Mouse (Mus musculus) left cerebral cortex, postnatal 14 days (tissue): ENCODE data around the gene Foxa1. TPM values are rescaled to one million over a fixed set of nuclear protein-coding genes. Genes with fewer than 3 reads are reported as not detected.

Source experiments
- DNase-seq, 2 experiments: peaks; one replicate each; pipeline ENCODE4 v3.0.0; 2021 to 2022; ENCODE audit warnings: low spot score in 2 of 2, mixed read lengths in 1 of 2
- intact Hi-C: fragments of 180-260 bp; cut with DNase I; formaldehyde crosslinking; loops from one replicate; pipeline ENCODE4 v1.15.1; 2025
- long read RNA-seq, 2 experiments: library from polyadenylated mRNA; stranded (forward); transcript quantifications; one replicate each; pipeline ENCODE4 v2.0.0; 2021
- total RNA-seq, 2 experiments: library from RNA; stranded (reverse); gene quantifications; 2 replicates each; pipeline ENCODE4 v1.2.3; 2021

Foxa1 gene
- total RNA-seq = not detected
- long read RNA-seq, experiment 1 = 0 reads
- long read RNA-seq, experiment 2 = 0 reads

DNA sequence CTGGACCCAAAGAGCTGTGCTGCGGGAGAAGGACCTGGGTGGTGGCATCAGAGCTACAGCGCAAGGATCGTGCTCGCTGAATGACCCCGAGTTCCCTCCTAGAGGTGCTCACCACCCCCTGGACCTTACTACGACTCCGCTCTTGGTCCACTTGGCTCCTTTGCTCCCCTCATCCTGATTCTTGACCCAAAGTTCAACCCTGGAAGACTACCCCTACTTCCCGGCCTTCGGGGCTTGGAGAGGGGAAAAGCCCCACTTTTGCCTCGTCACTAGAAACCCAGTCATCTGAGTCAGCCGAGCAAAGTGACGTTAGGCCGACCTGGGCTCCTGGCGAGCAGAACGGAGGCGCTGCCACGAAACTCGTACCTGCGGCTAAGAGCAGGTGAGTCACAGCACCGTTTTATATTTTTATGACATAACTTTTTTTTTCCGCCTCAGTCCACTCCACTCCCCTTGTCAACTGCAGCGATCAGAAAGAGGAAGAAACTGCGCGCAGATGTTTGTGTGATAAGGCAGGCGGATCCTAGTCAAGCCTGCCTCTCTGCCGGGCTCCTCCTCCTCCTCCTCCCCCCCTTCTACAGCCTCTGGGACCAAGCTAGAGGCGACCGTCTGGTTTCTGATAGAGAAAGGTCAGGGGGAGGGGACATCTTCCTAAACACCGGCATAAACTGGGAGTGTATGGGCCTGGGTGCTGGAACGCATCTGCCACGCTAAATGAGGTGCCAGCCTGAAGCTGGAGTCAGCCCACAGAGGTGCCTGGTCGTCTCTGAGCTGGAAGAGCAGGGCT is at the start of gene Foxa1:
Gene Foxa1 (minus strand): TSS at position 502 of the 787 bp plus-strand sequence.
- no peak for DNase-seq
- intact Hi-C loops = loop anchor here (10.0 kb wide), 1 partner anchor 1092 kb away; no protein-coding TSS in a partner anchor

GRCm38 (mm10) chr12:57575931-57576628 is 29.4 kb upstream of the Foxa1 start:
- intact Hi-C loops = no loop called here
- peak; percentile 16 to 26 for DNase-seq

GRCm38 (mm10) chr12:57572415-57572814 is 25.7 kb upstream of the Foxa1 start:
- DNase-seq = no peak
- intact Hi-C loops = no loop called here

GRCm38 (mm10) chr12:57571773-57572172 is 25.1 kb upstream of the Foxa1 start:
- intact Hi-C loops = no loop called here
- no peak for DNase-seq

DNA sequence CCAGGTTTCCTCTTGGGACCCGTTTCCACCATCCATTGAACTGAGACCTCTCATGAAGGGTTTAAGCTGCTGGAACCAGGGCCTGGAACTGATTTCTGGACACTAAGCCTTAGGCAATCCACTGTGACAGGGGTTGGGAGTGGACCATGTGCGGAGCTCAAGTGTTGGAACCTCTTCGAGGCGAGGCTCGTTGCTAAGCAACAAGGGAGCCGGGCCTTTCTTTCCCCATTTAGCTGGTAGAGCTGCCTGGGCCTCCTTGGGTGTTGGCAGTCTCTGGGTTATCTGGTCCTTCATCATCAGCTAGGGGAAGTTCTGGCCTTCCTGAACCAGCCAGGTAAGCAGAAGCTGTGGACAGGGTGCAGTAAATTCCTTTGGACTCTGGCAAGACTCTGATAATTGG is 17.2 kb upstream of the Foxa1 start, which contains the start of gene Ttc6:
Gene Ttc6 (plus strand): TSS at position 205 of the 400 bp plus-strand sequence.
- DNase-seq = no peak
- intact Hi-C loops = no loop called here

DNA sequence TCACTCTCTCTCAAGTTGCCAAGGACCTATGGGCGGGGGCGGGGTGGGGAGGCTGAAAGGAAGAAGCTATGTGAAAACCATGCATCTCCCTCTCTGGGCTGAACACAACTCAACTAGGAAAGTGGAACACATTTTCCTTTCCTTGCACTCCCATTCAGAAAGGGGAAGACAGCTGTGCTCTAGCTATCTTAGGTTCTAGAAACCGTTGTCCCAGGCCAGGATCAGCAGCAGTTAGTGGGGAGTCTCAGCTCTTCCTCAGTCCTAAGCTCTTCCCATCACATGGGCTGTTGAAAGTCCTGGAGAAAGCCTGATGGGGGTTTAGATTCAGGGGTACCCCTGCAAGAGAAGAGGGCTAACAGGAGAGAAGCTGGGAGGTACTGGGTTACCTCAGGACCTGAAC is 7.4 kb upstream of the Foxa1 start:
- intact Hi-C loops = no loop called here
- no peak for DNase-seq

DNA sequence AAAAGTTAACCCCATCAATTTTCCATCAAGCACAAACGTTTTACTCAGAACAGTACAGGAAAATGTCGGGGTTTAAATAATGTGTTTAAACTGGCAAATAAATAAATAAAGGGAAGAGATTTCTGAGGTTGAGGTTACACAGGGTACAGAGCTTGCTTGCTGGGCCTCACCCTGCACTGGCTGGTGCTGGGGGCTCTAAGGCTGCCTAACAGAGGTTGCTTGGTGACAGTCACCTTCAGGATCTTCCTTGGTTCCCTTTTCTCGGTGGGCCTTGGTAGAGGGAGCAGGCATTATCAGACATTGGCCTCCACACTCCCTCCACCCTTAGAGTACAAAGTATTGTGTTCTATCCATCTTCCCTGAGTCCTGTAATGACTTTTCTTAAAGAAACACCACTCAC is 5.6 kb upstream of the Foxa1 start:
- intact Hi-C loops = no loop called here
- no peak for DNase-seq

DNA sequence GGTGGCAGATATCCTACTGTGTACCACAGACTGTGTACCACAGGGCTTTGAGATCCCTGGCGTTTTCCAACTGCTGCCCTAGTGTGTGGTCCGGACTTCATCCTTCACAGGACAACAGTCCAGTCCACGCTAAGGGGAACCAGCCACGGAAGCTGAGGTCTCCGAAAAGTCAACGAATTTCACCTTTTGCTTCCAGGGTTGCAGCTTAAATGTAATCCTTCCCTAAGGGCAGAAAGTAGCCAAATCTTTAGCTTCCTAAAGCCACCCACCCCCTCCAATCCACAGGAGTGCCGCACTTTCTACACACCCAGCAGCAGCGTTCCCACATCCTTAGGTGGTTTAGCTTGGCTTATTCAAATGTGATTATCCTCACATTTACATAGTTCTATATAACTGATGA is 4.2 kb upstream of the Foxa1 start:
- intact Hi-C loops = no loop called here

DNA sequence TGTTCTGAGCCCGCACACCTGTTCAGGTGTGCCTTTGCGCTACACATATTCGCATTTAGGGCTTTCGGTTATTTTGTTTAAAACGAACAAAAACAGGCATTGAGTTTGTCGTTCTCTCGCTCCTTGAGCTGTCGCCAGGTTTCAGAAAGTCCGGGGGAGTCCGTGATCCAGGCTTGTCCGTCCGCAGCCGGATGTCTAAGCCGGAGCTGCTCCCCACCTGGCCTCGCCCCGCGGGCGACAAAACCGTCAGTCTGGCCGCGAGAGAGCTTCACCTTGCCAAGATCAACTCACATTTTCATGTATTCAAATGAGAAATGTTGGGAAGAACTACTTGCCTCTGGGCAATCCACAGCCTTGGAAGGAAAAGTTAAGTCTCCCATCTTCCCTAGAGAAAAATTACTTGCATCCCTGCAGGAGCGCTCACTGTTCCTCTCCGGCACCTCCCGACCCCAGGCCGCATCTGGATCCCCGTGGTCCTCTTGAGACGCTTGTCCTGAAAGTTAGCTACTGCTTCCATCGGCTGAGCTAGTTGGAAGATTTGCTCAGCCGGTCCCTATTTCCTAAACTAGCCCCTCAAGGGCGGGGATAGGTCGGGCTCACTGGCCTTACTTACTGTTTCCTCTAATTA is 3.6 kb upstream of the Foxa1 start:
- no peak for DNase-seq
- intact Hi-C loops = no loop called here

More for the DNA sequence above, 4.2 kb upstream of the Foxa1 start:
- DNase-seq = no peak

GRCm38 (mm10) chr12:57549667-57550160 is 3.0 kb upstream of the Foxa1 start:
- intact Hi-C loops = loop anchor here (10.0 kb wide), 1 partner anchor 1095 kb away; no protein-coding TSS in a partner anchor
- DNase-seq = no peak

DNA sequence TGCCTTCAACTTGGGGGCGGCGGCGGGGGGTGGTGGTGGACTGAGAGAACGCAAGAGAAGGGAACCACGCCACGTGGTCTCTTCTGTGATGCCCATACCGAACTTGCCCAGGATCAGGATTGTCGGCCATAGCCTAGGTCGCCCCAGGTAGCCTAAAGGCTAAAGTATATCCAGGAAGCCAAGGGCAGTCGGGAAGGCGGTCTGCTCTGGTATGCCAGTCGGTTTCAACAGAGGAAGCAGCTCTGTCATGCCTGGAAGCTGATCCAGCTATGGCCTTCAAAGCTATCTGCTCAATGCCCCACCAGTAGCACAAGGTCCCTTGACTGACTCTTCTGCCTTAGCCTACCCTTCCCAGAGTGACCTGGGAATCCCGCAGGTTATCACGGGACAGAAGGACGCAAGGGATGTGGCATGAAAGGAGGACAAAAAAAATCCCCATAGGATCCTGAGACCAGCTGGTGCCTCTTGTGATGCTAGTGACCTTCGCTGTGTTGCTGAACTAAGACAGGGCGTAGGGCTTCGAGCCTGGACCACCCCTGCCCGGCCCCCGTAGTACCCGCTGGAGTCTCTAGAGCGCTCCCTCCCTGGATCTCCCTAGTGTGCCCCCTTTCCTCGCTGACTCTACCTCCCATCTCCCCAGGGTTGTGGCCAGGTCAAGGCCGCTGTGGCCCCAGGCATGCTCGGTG is 2.4 kb upstream of the Foxa1 start:
- intact Hi-C loops = loop anchor here (10.0 kb wide), 1 partner anchor 1094 kb away; no protein-coding TSS in a partner anchor
- DNase-seq = no peak

DNA sequence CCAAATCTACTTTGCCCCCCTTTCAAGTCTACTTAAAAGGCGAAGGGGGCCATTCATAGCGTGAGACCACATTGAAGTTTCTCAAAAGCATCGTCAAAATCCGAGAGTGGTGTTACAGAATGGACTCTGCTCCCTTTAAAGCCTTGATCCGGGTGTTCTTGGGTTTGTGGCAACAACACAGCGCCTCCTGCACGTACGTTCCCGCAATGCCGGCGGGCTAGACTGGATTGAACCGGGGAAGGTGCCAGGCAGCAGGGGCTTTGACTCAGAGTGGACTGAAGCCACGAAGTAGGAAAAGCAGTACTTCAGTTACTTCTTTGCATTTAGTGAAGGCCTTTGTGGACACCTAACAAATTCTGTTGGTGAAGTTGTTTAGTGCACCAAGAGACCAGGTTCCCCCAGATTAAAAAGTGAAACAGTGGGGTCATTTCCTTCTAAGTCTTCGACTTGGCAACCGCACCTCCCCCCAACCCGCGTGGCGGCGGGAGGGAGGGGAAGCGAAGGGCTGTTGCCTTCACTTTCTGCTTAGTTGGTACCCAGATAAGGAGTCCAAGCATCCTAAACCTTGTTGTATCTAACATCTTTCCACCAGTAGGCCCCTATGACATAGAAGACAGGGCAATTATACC is 1.8 kb upstream of the Foxa1 start:
- DNase-seq = no peak
- intact Hi-C loops = loop anchor here (10.0 kb wide), 1 partner anchor 1094 kb away; no protein-coding TSS in a partner anchor

DNA sequence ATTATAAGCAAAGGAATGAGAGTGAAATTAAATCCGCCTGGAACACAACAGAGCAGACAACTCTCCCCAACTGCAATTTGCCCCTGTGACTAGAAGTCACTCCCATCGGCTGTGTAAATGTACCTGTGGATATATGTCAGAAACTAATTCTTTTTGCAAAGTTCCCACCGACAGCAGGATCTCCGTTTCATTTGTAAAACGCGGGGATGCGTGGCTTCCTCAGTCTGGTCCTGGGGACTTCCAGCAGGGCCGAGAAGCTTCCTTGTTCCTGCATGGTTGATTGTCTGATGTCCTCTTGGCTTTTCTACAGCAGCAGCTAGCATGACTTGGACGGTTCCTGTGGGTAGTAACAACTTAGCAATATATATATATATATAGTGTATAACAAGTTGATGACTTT is 1.2 kb upstream of the Foxa1 start:
- intact Hi-C loops = loop anchor here (10.0 kb wide), 1 partner anchor 1093 kb away; no protein-coding TSS in a partner anchor

GRCm38 (mm10) chr12:57545371-57546241 is 1.1 kb downstream of the Foxa1 start:
- intact Hi-C loops = loop anchor here (10.0 kb wide), 1 partner anchor 1091 kb away; no protein-coding TSS in a partner anchor
- no peak for DNase-seq

More for the DNA sequence above, 1.2 kb upstream of the Foxa1 start:
- DNase-seq = no peak

DNA sequence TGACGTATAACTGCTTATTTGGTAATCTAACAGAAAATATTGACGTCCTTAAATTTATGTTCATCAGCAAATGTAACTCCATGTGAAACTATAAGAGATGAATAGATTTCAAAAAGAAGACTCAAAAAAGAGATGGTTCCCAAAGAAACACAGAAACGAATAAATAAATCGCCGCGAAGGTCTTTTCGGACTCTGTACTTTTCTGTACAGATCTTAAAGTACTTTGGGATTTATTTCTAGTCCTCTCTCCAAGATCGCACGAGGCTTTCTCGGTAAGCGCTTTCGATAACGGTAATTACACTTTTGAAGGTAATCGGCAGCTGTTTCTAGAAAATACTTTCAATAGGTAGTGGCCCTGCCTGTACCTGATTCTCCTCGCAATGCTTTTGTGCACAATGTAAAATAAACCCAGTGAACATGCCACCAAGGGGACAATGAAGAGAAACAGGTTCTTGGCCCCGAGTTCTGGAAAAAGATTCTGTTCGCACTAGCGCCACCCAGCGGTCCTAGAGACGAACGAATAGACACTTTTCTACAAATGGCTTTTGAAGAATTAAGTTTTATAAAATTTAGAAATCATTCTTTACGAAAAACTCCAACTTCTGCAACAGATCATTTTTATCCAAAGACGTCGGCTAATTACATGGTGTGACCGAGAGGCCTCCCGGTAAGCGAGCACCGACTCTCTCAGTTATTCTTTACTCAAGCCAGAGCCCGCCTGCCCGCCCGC is 1.9 kb downstream of the Foxa1 start:
- intact Hi-C loops = loop anchor here (5.0 to 10.0 kb wide), 5 partner anchors 263 to 1090 kb away; partner anchors contain the start of gene Nkx2-9
- DNase-seq = peak; percentile 48 to 53

DNA sequence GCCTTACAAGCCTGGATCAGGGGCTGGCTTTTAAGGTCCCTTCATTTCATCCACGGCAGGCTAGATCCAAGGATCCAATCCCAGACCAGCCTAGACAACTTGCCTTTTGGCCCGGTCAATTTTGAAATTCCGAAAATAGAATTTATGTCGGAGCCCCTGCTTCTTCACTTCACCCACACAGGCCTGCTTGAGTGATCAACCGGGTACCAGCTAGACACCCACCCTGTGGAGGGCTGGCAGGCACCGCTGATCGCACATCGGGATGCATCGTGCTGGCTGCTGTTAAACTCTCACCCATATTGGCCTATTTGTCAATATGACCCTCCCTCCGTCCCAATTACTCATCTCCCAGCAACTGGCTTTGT is 3.1 kb downstream of the Foxa1 start:
- no peak for DNase-seq
- intact Hi-C loops = loop anchor here (5.0 to 10.0 kb wide), 5 partner anchors 261 to 1089 kb away; partner anchors contain the start of gene Nkx2-9
